Mouse (Mus musculus) urinary bladder, postnatal 14 days (tissue): ENCODE measurements around the gene Srgap3.

Source experiments
- DNase-seq: peaks from one replicate; pipeline ENCODE4 v3.0.0; 2021; ENCODE audit warnings: low spot score

The Srgap3 gene

DNA sequence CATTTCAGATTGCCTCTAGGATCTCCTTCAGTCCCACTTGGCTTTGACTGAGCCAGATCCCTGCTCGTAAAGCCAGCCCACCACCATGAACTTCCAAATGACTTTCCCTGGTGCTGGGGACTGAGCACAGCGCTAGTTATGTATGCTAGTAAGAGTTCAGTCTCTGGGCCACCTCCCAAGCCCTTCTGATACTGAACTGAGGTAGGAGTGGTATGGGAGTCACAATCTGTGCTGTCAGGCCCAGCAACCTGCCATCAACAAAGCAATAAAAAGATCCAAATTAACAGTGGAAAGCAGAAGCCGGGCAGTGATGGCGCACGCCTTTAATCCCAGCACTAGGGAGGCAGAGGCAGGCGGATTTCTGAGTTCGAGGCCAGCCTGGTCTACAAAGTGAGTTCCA is 134.2 kb downstream of the Srgap3 start:
- DNase-seq = no peak

DNA sequence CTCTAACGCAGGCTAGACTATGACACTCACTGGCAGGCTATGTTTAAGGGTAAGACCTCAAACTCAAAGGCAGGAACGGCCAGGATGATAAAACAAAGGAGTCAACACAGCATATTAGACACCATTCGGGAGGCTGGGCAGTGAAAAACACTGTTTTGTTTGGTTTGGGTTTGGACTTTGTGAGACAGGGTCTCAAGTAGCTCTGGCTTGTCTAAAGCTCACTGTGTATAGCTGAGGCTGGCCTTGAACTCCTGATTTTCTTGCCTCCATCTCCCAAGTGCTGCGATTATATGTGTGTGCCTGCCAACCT is 136.6 kb downstream of the Srgap3 start:
- no peak for DNase-seq

DNA sequence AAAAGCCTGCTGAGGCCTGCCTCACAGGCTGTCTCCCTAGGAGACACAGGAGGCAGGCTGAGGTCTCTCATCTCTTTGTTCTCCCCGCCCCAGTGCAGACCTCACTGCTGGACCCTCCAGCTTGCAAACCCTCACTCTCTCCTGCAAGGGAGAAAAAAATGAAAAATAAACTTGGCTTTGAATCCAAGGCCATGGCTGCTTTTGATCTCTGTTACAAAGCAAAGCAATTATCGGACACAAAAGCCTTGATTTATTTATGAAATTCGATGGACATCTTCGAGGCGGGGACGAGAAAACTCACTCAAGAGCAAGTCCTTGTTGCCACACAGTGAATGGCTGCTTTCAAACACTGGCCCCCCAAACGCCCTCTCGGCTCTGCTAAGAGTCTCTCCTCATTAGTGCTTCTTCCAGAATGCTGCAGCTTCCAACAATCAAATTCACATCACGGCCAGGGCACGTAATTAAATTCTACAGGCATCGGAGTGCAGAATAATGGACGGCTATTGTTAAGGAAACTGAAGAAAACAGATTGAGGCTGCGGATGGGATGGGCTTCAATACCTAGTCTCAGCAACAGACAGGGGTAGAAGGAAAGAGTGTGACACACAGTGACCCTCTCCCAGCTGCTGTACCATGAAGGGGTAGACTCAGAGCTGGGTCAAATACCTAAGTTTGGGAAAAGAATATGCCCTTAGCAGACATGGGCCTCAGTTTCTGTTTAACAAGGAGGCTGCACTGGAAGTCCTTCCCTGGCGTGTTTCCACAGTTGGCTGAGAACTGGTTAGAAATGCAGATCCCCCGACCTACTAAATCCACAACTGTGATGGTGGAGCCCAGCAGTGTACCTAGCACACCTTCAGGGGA is 137.2 kb downstream of the Srgap3 start:
- no peak for DNase-seq

DNA sequence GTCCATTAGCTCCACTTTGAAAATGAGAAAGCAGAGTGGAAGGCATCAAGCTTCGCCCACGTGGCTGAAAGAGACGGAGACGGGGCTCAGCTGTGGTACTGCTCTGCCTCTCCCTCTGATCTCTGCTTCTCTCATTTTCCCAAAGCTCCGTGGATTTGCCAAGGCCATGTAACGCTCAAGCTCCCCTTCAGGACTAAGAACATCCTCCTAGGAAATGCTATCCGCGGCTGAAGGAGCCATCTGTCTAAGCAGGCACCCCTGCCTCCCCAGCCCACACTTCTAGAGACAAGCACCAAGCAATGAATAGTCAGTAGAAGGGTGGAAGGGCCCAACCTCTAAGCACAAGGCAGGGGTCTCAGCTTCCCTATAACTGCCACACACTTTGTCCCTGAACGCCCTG is 138.3 kb downstream of the Srgap3 start:
- no peak for DNase-seq

DNA sequence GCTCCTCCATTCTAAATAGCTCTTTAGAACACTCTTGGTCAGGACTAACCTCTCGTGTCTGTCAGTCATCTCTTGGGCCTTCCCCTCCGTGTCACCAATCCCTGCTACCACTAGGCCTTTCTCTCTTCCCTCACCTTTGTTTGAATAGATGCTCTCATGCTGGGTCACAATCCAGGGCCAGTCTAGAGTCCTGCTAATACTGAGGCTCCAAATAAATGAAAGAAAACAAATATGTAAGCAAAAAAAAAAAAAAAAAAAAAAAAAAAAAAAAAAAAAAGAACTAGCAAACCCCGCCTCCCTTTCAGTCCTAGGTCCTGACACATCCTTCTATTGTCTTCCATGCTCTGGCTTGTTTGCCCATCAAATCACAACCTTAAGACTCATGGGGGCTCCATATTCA is 145.1 kb downstream of the Srgap3 start:
- DNase-seq = no peak

DNA sequence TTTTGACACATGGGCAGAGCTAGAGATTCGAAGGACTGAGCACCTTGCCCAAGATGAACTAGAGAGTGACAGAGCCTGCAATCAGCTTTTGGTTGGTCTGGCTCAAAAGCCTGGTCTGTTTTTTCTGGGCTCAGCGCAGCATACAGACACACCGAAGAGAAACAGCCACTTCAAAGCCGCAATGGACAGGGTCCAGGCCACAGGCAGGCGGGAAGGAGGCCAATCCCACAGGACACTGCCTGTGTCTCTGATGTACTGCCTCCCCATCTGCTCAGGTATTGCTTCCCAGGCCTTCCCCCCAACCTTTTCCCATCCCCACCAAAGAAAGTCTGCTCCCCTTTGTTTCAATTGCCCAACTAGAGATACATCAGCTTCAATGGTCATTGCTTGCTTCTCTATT is 148.7 kb downstream of the Srgap3 start:
- DNase-seq = no peak

DNA sequence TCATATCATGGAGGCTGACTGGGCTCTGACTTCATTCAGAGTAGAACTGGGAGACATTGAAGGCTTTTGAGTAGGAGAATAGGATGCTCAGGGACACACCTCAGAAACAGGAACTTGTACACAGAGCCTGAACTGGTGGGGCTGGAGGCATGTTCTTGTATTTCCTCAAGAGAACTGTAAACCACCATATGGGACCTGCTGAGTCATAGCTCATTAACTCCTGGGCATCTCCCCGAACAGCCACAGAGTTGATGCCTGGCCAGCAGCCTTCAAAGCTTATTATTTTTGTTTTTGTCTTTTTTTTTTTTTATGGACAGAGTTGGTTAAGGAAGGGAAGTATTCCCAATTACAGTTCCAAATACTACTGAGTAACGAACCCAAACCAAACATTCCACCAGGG is 150.5 kb downstream of the Srgap3 start:
- no peak for DNase-seq

DNA sequence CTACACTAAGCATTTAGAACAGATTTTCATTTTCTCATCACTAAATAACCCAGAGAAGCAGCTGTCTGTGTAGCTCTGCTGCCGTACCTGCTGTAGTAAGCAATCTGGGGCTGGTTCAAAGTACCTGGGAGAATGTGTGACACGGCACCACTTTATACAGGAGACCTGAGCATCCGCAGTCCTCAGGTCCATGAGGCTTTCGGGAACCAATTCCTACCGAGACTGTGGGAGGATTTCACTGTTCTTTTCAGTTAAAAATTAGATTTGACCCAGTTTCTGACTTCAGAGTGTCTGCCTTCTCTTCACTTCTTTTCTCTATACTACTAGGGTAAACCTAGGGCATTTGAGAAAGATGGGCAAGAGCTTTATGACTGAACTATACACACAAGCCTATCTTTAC is 153.2 kb downstream of the Srgap3 start:
- no peak for DNase-seq

DNA sequence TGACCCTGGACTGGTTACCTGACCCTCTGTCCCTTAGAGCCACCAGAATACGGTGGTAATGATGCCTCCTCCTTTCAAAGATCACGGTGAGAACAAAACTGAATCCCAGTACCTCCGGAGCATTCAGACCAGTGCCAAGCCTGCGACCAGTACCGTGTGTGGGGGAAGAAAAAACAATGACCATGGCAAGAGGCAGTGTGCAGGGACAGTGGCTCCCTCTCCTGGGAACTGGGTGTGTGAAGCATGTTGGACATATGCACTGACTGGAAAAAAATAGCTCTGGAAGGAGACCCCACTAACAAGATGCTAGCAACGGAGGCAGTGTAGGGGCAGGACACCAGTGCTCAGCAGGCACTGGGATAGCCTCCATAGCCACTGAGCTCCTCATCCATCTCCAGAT is 157.2 kb downstream of the Srgap3 start:
- DNase-seq = no peak

DNA sequence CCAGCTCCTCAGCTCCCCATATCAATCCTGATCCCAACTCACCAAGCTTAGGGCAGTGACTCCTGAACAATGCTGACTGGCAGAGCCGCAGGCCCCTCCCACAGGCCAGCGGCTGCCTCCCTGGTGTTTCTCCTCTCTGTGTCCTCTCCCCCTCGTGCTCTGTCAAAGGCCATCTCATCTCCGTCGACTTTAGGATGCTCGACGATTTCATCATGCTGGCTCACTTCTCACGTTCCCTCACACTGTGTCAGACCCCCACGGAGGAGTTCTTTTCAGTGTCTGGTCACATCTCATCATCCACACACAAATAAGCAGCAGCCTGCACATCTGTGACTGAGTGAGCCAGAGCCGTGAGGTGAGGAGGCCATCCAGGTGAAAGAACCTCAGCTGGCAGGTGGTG is 158.4 kb downstream of the Srgap3 start:
- no peak for DNase-seq

DNA sequence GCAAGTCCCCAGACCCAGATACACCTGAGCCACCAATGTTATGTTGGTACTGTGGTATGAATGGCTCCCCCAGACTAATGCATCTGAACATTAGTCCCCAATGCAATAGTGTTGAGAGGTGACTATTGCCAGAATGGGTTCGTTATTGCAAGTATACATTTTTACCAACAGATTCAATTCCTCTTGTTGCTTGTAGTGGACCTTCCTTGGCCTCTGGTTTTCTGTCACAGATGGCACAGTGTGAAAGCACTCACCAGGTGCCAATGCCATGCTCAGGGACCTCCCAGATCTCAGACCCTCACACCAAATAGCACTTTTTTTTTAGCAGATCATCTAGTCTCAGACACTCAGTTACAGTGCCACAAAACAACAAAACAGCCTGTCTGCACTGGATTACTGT is 158.9 kb downstream of the Srgap3 start:
- DNase-seq = no peak

DNA sequence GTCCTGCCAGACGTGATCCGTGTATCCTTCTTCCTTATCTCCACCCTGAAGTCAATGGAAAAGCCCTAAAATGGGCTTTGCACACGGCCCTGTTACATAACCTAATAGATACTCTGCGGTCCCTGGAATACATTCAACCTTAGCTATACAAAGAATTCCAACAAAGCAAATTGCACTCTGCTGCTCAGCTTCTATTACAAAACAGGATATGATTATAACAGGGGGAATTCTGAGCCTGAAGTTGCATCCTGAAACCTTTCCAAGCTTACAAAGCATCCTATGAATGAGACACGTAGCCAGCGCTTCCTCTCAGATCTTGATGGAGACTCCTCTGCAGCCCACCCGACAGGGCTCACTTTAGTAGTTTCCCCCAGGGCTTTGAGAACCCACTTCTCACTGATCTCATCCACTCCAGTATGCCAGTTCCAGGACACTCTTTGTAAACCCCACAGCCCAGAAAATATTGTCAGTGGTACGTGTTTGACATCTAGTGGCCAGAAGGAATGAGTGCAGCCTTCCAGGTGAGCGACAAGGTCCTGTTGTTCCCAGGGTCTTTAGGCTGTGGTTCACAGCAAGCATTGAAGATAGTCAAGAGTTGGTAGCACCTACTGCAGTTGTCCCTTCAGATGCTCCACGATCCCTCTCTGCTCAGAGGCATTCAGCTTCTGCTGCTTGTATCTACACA is 165.5 kb downstream of the Srgap3 start:
- DNase-seq = no peak

DNA sequence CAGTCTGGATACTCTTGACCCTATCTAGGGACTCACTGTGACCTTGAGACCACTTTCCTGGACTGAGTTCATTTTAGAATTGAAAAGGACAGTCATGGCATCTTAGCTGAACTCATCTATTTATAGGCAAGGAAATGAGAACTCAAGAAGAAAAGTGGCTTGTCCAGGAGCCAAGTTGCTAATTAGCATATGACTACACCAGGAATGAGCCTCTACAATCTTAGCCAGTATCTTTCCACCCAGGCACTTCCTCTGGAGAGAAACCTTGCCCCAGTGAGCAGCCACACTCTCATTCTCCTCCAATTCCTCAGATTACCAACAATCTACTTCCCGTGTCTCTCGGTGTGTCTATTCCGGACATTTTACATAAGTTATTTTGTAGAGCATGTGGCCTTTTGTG is 168.9 kb downstream of the Srgap3 start:
- DNase-seq = no peak

DNA sequence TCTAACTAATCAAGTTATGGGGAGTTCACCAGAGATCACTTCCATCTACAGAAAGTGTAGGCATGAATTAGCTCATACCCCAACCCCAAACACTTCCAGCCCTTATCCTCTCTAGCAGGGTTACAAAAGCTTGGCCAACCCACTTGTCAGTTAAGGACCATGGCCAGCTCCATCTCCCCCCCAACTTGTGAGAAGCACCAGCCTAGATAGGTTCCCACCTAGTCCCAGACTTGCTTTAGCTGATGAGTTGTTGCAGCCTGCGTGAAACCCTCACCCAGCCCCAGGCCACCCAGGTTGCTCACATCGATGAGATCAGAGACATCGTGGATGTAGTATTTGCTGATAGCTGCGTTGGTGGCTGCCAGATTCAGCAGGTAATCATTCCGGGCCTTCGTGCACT is 170.3 kb downstream of the Srgap3 start:
- DNase-seq = no peak

DNA sequence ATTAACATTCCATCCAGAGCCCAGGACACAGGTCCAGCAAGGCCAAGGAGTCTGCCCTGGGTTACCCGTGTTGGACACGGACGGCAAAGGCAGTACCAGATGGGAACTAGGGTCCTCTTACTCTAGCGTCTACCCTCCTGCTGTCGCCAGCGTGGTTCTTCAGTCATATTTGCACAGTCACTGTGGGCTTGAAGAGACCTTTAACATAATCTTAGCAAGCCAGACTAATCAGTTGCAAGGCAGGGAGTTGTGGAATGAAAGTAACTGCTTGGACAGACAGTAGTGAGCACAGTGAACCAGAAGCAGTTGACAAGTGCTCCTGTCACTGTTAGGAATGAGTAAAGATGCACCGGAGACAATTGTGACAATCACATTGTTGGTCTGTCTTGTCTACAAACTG is 173.3 kb downstream of the Srgap3 start:
- no peak for DNase-seq

DNA sequence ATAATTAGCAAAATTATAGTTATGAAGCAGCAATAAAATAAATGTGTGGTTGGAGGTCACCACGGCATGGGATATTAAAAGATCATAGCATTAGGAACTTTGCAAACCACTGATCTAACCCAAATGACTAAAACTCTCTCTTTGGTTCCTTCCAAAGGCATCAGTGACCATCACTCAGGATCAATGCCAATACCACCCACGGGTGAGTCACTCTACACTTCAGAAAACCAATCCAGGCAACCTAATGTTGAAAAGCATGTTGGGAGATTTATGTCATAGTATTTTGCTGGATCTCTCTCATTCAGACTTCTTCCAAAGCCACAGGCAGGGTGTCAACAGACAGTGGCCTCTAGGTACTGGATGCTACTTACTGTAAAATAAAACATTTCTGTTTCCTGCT is 176.1 kb downstream of the Srgap3 start:
- no peak for DNase-seq

DNA sequence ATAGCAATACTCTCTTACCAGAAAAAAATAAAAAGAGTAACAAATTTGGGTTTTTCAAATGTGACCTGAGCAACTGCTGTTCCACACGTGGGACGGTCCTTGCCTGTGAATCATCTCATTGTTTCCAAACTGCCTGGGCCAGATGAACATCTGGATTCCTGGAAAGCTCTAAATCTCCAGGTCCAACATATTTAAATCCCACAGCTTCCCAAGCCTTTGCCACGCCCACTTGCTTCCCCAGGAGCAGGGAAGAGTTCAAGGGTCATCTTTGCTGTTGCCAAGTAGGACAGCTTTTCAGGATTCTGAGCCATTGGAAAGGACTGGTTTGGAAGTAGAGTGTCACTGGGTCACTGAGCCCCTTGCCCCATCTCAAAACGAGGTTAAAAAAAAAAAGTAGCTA is 188.5 kb downstream of the Srgap3 start:
- no peak for DNase-seq

DNA sequence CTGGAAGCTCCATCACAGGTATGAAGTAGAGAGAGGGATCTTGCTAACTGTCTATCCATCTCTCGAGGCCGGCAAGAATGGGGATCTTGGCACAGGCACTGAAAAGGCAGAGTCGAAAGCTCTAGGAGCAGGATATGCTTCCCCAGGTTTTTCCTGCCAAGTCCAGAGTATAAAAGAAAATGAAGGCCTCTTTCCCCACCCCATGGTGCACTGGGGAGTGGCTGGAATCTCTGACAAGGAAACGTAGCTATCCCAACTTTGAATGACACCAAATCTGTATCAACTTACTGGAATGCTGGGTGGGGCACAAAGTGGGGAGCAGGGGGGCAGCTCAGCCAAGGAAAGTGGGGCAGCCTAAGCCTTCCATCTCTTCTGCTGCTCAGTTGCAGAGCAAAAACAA is 190.2 kb downstream of the Srgap3 start:
- no peak for DNase-seq

DNA sequence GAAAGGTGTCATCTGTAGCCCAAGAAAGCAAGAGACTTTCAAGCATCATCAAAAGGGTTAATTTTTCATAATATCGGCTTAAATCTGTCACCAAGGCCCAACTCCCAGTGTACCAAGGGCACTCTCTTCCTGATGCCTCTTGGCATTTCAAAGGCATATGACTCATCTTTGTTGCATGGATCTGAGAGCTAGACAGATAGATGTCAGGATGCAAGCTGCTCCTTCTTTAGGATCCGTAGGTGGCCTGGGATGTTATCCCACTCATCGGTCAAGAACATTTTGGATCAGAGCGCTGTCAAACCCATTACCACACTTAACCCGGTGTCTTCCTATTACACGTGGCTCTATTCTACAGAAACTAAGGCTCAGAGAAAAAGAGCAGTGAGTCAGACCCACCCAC is 192.1 kb downstream of the Srgap3 start:
- no peak for DNase-seq

DNA sequence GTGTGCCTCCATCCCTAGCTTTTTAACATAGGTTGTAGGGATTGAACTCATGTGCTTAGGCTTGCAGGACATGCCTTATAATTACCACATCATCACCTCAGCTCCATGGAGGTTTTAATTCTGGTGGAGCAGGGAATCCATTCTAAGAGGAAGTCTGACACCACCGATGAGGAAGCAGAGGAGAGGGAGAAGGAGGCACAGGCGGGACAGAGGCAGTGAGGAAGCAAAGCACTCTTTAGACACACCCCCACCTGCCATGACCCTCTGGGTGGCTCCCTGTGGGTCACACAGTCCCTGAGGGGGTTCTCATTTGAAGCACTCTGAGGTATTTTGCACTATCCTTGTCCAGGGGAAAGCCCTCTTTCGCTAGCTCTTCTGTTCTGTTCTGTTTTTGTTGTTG is 194.5 kb downstream of the Srgap3 start:
- DNase-seq = no peak

DNA sequence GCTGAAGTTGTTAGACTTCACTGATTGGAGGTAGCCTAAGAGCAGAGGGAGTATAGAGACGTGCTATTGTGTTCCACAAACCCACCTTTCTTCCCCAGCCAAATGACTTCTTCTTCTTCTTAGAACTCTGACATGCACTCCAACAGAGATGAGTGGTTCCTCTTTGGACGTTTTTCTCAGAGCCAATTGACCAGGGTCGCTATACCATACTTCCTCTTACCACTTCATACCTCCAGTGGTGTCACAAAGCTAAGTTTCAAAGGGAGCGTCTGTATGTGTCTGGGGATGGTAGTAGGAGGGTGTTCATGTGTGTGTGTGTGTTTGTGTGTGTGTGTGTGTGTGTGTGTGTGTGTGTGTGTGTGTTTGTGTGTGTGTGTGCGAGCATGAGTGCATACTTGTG is 195.1 kb downstream of the Srgap3 start:
- no peak for DNase-seq

DNA sequence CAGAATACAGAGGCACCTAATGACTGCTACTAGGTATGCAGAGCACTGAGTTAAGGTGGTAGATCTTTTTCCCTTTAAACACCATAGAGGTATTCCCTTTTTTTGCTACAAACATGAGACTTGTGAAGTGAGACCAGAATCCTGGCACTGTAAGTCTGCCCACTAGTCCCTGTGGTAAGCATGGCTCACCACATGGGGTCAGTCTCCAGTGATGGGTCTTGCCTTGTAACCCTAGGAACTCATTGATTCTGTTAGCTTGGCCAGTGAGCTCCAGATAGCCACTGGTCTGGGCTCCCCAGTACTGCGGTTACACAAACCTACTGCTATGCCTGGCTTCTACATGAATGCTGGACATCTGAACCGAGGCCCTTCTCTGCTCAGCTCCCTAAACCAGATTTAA is 204.8 kb downstream of the Srgap3 start:
- DNase-seq = no peak

DNA sequence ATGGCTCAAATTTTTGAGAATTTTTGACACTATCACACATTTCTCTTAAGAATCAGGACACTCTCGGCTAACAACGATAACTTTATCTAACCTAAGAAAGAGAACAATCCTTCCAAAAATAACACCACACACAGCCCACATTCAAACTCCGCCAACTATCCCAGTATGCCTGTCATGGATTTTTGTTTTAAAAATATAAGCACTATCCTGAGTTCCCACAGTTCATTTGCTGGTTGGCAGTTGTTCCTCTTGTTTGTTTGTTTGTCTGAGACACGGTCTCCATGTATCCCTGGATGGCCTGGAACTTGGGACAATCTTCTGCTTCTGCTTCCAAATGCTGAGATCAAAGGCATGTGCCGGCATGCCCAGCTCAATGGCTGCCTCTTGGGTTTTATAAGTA is 205.3 kb downstream of the Srgap3 start:
- DNase-seq = no peak

DNA sequence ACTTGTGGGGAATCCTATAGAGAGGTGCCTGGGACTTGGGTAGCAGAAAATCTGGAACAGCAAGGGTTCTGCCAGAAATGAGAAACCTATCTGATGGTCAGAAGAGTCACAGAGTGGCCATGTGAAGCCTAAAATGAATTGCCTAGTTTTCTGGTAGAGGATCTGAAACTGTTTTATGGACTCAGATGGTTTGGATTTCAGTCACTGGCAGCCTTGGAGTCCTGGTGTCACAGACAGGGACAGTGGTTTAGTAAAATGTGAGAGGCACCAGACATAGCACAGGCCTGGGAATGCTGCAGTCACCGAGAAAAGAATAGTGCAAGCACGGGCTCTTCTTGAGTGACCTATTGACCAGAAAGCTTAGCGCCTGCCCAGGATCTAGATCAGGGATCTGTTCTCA is 207.4 kb downstream of the Srgap3 start:
- no peak for DNase-seq
